Mouse (Mus musculus) kidney, postnatal 0 days (tissue): ENCODE measurements around the gene Ptpn13. TPM values are rescaled to one million over a fixed set of nuclear protein-coding genes. Genes with fewer than 3 reads are reported as not detected.

Experiments used
- ATAC-seq: fragments of 200-750 bp; cut with Nextera tagmentation; replicated peaks from 2 replicates; pipeline ENCODE4 v1.8.0; 2017; ENCODE audit warnings: low read depth, moderate number of reproducible peaks, moderate TSS enrichment, moderate library complexity; ENCODE audit not compliant: low FRiP score
- DNase-seq: peaks from one replicate; pipeline ENCODE4 v3.0.0-alpha.2; 2016; ENCODE audit warnings: low spot score
- H3K27ac ChIP-seq: fragments of 300-500 bp; sonication (generic); 2 replicates; pipeline ENCODE4 v1.5.1; 2014; ENCODE audit warnings: mild to moderate bottlenecking
- H3K27me3 ChIP-seq: fragments of 300-500 bp; sonication (generic); 2 replicates; pipeline ENCODE4 v1.6.1; 2014; ENCODE audit warnings: low read length, mixed read lengths; ENCODE audit not compliant: insufficient read depth
- H3K36me3 ChIP-seq: fragments of 300-500 bp; sonication (generic); 2 replicates; pipeline ENCODE4 v1.6.1; 2014; ENCODE audit warnings: low read length, mixed read lengths; ENCODE audit not compliant: insufficient read depth
- H3K4me1 ChIP-seq: fragments of 300-500 bp; sonication (generic); replicated peaks from 2 replicates; pipeline ENCODE4 v1.6.1; 2014; ENCODE audit warnings: antibody characterized with exemption, low read length, mixed read lengths; ENCODE audit not compliant: insufficient read depth
- H3K4me2 ChIP-seq: fragments of 300-500 bp; sonication (generic); 2 replicates; pipeline ENCODE4 v1.6.1; 2014; ENCODE audit warnings: mild to moderate bottlenecking, low read length, moderate library complexity, mixed read lengths
- H3K4me3 ChIP-seq: fragments of 300-500 bp; sonication (generic); replicated peaks from 2 replicates; pipeline ENCODE4 v1.5.1; 2014; ENCODE audit warnings: low read depth, low read length
- H3K9ac ChIP-seq: fragments of 300-500 bp; sonication (generic); 2 replicates; pipeline ENCODE4 v1.6.1; 2014; ENCODE audit warnings: low read depth, low read length
- H3K9me3 ChIP-seq: fragments of 300-500 bp; sonication (generic); replicated peaks from 2 replicates; pipeline ENCODE4 v1.6.1; 2016; ENCODE audit warnings: low read length, inconsistent platforms, mixed read lengths
- CTCF ChIP-seq: IDR thresholded peaks from 2 replicates; pipeline ENCODE4 v1.5.1; 2016; ENCODE audit warnings: antibody characterized with exemption, low read depth, mild to moderate bottlenecking, moderate library complexity
- WGBS: fragments of 180-500 bp; shearing (Covaris S2); extraction: QIAGEN DNeasy Blood & Tissue Kit; methylation state at CpG from one replicate; pipeline ENCODE4 v1.1.7; 2014; 5-methylcytosine and 5-hydroxymethylcytosine counted together
- polyA plus RNA-seq: library from polyadenylated mRNA; unstranded; fragments of >200 nt; fragmentation: Nextera tagmentation; extraction: Ambion mirVana; gene quantifications from 2 replicates; pipeline ENCODE4 v1.2.1, GENCODE M21; 2015

Gene Ptpn13
- polyA plus RNA-seq, 1 experiment from 2014 or later: 20.4 TPM

GRCm38 (mm10) chr5:103426250-103426649 is 1.3 kb downstream of the Ptpn13 start:
- H3K9ac ChIP-seq: peak overlapping the region; percentile 92

DNA sequence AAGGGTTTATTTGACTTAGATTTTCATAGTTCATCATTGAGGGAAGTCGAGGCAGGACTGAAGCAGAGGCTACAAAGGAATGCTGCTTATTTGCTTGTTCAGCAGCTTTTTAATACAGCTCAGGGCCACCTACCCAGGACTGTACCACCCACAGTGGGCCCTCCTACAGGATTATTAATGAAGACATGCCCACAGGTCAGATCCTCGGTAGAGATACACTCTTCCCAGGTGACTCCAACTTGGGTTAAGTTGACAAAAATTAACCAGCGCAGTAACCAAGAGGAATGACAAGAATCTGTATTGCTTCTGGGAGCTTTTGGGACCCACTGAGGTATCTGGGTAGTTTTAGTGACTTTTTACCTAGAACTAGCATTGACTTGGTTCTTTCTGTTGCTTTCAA is 6.0 kb downstream of the Ptpn13 start:
- H3K4me3 ChIP-seq: no peak overlapping the region
- no peaks in the 10 kb centered on the region for H3K27me3 ChIP-seq
- no peak for DNase-seq
- no peaks in the 10 kb centered on the region for H3K9me3 ChIP-seq
- H3K4me2 ChIP-seq: no peak overlapping the region
- ATAC-seq: no peak
- H3K36me3 ChIP-seq: no peaks in the 10 kb centered on the region
- whole genome bisulfite sequencing: 66% methylated on average over 3 of the region's 3 CpGs
- H3K9ac ChIP-seq: no peak overlapping the region
- TF ChIP-seq CTCF: no peak
- peaks cover 5% of the 10 kb centered on the region; the same call in 1 of the 2 replicates for H3K4me1 ChIP-seq
- H3K27ac ChIP-seq: no peak overlapping the region

More at GRCm38 (mm10) chr5:103426250-103426649, 1.3 kb downstream of the Ptpn13 start:
- Histone ChIP-seq H3K4me1 (peaks cover 8% of the 10 kb centered on the region; the same call in 1 of the 2 replicates), H3K36me3 (no peaks in the 10 kb centered on the region), H3K9me3 (no peaks in the 10 kb centered on the region), H3K27ac (peak overlapping the region; percentile 97), H3K4me3 (peak overlapping the region; percentile 91), H3K27me3 (no peaks in the 10 kb centered on the region), H3K4me2 (peak overlapping the region; percentile 77)
- no peak for TF ChIP-seq CTCF
- ATAC-seq (no peak), DNase-seq (no peak)
- 18% methylated on average over 9 of the region's 9 CpGs for WGBS

DNA sequence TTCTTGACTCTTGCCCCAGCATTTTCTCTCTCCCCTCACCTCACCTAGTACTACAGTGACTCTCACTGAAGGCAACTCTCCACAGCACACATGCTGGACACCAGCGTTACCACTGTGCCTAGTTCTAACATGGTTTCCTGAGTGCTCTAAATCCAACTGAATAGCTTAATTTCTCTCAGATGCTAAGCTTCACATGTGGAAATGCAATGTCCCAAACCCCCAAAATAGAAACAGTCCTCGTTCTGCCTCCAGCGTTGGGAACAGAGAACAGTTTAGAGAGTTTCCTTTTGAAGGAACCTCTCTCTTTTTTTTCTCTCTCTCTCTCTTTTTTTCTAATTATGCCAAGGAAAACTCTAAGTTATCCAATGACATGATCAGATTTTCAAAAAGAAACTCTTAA is 6.5 kb downstream of the Ptpn13 start:
- Histone ChIP-seq H3K9me3 (no peaks in the 10 kb centered on the region), H3K27ac (no peak overlapping the region), H3K36me3 (no peaks in the 10 kb centered on the region), H3K4me1 (peaks cover 10% of the 10 kb centered on the region; the same call in 1 of the 2 replicates), H3K4me3 (no peak overlapping the region), H3K4me2 (no peak overlapping the region), H3K9ac (no peak overlapping the region), H3K27me3 (no peaks in the 10 kb centered on the region)
- TF ChIP-seq CTCF: no peak
- ATAC-seq: no peak
- 66% methylated on average over 3 of the region's 3 CpGs for WGBS
- no peak for DNase-seq

DNA sequence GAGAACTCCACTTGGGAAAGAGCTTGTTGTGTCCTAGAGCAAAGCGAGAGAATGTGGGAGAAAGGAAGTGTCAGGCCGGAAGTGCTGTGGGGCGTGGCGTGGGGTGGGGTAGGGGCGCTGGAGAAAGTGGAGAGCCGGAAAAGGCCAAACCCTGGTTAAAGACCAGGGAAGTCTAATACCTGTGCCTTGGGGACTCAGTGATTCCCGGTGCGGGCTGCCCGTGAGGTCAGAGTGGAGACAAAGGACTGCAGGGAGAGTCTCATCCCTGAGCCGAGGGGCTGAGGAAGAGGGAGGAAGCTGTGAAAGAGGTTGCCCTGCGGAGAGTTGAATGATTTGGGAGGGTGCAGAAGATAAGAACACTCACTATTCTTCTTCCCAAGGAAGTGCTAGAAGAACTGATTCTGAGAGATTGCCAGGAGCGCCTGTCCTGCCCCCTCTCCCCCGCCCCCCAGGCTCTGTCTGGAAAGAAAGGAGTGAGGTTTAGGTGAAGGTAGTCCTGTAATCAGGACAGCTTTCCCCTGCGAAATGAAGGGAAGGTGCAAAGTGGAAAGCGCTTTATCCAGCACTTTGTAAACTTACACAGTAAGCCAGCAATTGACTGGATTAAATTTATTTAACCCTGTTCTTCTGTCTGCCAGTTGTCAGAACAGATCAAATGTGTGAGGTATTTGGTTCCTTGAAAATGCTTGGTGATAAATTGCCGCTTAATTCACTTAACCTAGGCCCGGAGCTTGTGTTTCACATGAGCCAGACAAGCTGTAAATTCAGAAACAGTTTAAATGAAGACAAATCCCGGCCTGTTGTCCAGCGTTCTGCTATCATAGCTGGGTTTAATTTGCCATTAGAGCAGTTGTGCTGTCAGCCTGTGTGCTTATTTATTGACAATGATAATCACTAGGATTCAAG is 11.3 kb downstream of the Ptpn13 start:
- no peak overlapping the region for H3K9ac ChIP-seq
- ATAC-seq: peak; percentile 61; the same call in 1 of the 2 replicates
- H3K27me3 ChIP-seq: no peaks in the 10 kb centered on the region
- TF ChIP-seq CTCF: no peak
- H3K9me3 ChIP-seq: no peaks in the 10 kb centered on the region
- H3K36me3 ChIP-seq: no peaks in the 10 kb centered on the region
- H3K4me3 ChIP-seq: no peak overlapping the region
- H3K27ac ChIP-seq: peak overlapping the region; percentile 51
- DNase-seq: peak; percentile 82
- peak overlapping the region; percentile 48 for H3K4me2 ChIP-seq
- peaks cover 10% of the 10 kb centered on the region; the same call in 1 of the 2 replicates for H3K4me1 ChIP-seq
- WGBS: 8% methylated on average over 19 of the region's 19 CpGs

DNA sequence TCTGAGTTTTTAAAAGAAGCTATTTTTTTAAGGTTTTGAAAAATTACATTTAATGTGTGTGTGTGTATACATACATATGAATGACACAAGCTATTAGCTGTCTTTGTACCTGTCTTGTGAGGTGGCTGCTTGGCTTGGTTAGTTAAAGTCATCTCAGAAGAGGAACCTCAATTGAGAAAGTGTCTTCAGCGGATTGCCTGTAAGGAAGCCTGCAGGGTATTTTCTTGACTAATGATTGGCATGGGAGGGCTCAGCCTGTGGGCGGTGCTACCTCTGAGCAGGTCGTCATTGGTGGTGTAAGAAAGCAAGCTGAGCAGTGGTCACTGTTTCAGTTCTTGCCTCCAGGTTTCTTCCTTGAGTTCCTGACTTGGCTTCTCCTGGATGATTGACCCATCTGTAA is 12.7 kb downstream of the Ptpn13 start:
- no peak overlapping the region for H3K4me3 ChIP-seq
- H3K27ac ChIP-seq: no peak overlapping the region
- H3K4me2 ChIP-seq: no peak overlapping the region
- no peaks in the 10 kb centered on the region for H3K36me3 ChIP-seq
- H3K9ac ChIP-seq: no peak overlapping the region
- ATAC-seq (no peak), DNase-seq (no peak)
- peaks cover 10% of the 10 kb centered on the region; the same call in 1 of the 2 replicates for H3K4me1 ChIP-seq
- no peak for TF ChIP-seq CTCF
- no peaks in the 10 kb centered on the region for H3K9me3 ChIP-seq
- 68% methylated on average over 3 of the region's 3 CpGs for WGBS
- H3K27me3 ChIP-seq: no peaks in the 10 kb centered on the region

DNA sequence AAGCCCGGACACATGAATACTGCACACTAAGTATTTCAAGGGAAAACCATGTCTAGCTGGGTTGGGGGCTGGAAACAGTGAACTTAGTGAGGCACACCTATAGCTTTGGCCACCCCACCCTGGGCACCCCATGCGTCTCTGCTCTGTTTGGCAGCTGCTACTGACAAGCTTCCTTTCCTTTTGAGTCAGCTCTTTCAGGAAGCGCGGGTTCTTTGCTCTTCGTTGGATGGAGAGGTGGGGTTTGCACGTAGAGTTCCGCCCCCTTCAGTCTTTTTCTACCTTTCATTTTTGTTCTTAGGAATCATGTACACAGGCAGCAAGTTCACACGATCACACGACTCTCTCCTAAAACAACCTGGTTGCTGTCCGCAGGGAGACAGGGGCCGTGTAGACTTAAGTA is 14.2 kb downstream of the Ptpn13 start:
- peaks cover 10% of the 10 kb centered on the region; the same call in 1 of the 2 replicates for H3K4me1 ChIP-seq
- H3K27ac ChIP-seq: no peak overlapping the region
- WGBS: 82% methylated on average over 11 of the region's 11 CpGs
- H3K4me2 ChIP-seq: no peak overlapping the region
- ATAC-seq: no peak
- H3K36me3 ChIP-seq: no peaks in the 10 kb centered on the region
- H3K27me3 ChIP-seq: no peaks in the 10 kb centered on the region
- TF ChIP-seq CTCF: no peak
- H3K9me3 ChIP-seq: no peaks in the 10 kb centered on the region
- H3K9ac ChIP-seq: no peak overlapping the region
- no peak for DNase-seq
- no peak overlapping the region for H3K4me3 ChIP-seq
